Comparison of ENCODE assay signal across 8 mouse cellular contexts in the genomic region with DNA sequence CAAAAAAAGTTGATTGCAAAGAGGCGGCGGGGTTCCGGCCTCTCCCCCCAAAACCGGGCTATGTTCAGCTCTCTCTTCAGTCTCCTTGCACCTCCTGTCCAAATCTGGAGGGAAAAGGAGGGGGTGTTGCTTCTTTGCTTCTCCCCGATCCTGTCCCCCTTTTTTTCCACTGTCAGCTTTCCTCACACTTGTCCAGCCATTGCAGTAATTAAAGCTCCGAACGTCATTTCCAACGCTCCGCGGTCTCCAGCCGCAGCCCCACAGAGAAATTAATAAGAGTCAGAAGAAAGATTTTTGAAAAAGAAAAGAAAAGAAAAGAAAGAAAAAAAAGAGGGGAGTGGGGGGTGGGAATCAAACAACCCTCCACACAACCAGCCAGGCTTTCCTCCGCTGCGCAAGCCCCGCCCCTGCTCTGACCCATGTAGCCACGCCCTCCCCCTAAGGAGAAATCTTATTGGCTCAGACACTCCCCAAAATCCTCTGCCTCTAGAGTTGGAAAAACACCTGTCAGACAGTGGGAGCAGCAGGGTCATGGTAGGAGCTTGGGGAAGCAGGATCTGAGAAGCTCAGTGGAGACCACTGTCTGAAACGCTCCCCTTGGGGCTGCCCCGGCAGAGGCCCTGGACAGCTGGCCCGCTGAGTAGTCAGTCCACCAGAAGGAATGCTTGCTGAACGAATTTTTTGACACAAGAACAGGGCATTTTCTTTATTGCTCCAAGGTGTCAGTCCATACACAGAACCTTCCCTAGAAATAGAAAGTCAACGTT. TPM values are rescaled to one million over a fixed set of nuclear protein-coding genes. Genes with fewer than 3 reads are reported as not detected.
DNase-seq lines count a peak whose midpoint lies in the region; ATAC-seq and TF ChIP-seq lines count a peak whose summit lies in the region.

No protein-coding gene starts in this region.

- H3K36me3 ChIP-seq in embryonic facial prominence, embryonic 14.5 days (ENCODE audit: control insufficient read depth, insufficient read depth, low read length), result no peaks in the 10 kb centered on the region
- H3K36me3 ChIP-seq in lung, embryonic 14.5 days (ENCODE audit: insufficient read depth), result no peaks in the 10 kb centered on the region

- H3K27me3 ChIP-seq in embryonic facial prominence, embryonic 14.5 days (replicated peaks; ENCODE audit: control insufficient read depth, insufficient read depth, low read length), result peaks cover 50% of the 10 kb centered on the region
- H3K27me3 ChIP-seq in lung, embryonic 14.5 days (ENCODE audit: insufficient read depth, low read length), result peaks cover 38% of the 10 kb centered on the region

- no peaks in the 10 kb centered on the region for H3K9me3 ChIP-seq in embryonic facial prominence, embryonic 14.5 days (ENCODE audit: control insufficient read depth, low read length)
- no peaks in the 10 kb centered on the region for H3K9me3 ChIP-seq in lung, embryonic 14.5 days (ENCODE audit: low read depth, low read length)

- peak overlapping the region; percentile 99 for H3K4me2 ChIP-seq in embryonic facial prominence, embryonic 14.5 days (ENCODE audit: low read depth, low read length)
- H3K4me2 ChIP-seq in lung, embryonic 14.5 days, result peak overlapping the region; percentile 100

- peak; percentile 28 for DNase-seq in urinary bladder, postnatal 25 days (ENCODE audit: low spot score)
- no peak for DNase-seq in urinary bladder, postnatal 4 days (ENCODE audit: low spot score in 2 of 2)
- DNase-seq in embryonic facial prominence, embryonic 14.5 days (ENCODE audit: low spot score), result peak; percentile 74
- DNase-seq in layer of hippocampus, adult 9-11 months, result peak; percentile 23
- peak; percentile 65 for DNase-seq in lung, embryonic 14.5 days
- peak; percentile 73 for DNase-seq in retina, postnatal 1 day
- no peak for DNase-seq in spleen, postnatal 14 days (ENCODE audit: low spot score in 2 of 2)

- peak overlapping the region; percentile 60; the same call in 1 of the 2 replicates for H3K9ac ChIP-seq in embryonic facial prominence, embryonic 14.5 days (ENCODE audit: low read depth, low read length)
- peak overlapping the region; percentile 48; the same call in 1 of the 2 replicates for H3K9ac ChIP-seq in lung, embryonic 14.5 days

- 4% methylated on average over 19 of the region's 20 CpGs for WGBS in embryonic facial prominence, embryonic 14.5 days
- 2% methylated on average over 20 of the region's 20 CpGs for WGBS in lung, embryonic 14.5 days

- peak; percentile 77 for ATAC-seq in embryonic facial prominence, embryonic 14.5 days (ENCODE audit: low read depth)
- ATAC-seq in hematopoietic stem cell, adult 5-6 weeks (replicated peaks in 1 of 2; ENCODE audit: insufficient read depth in 1 of 2, low FRiP score in 2 of 2, low TSS enrichment in 1 of 2, low read depth in 1 of 2, poor library complexity in 2 of 2, severe bottlenecking in 2 of 2), result peak; percentile 51 to 60; a peak in 3 of 4 replicates
- ATAC-seq in lung, embryonic 14.5 days (ENCODE audit: insufficient read depth), result peak; percentile 68

- no peak for TF ChIP-seq CTCF in lung, embryonic 14.5 days (IDR thresholded peaks at IDR 0.05; ENCODE audit: low read depth)

- H3K4me1 ChIP-seq in embryonic facial prominence, embryonic 14.5 days (ENCODE audit: control insufficient read depth, insufficient read depth, low read length), result 0 out of 2 replicates have a peak, but pooled peaks cover 6% of the 10 kb centered on the region
- H3K4me1 ChIP-seq in lung, embryonic 14.5 days (ENCODE audit: insufficient read depth), result peaks cover 5% of the 10 kb centered on the region; the same call in 1 of the 2 replicates

- H3K27ac ChIP-seq in embryonic facial prominence, embryonic 14.5 days (replicated peaks; ENCODE audit: low read depth, low read length), result no peak overlapping the region
- H3K27ac ChIP-seq in lung, embryonic 14.5 days (ENCODE audit: low read depth), result no peak overlapping the region

- H3K4me3 ChIP-seq in embryonic facial prominence, embryonic 14.5 days (ENCODE audit: low read depth, low read length), result peak overlapping the region; percentile 63
- peak overlapping the region; percentile 60 for H3K4me3 ChIP-seq in lung, embryonic 14.5 days (ENCODE audit: low read depth, low read length)

RNA-seq across cellular contexts. Expression of gene Erbb4, which starts 0.5 kb away (rescaled TPM):
- 1.3 and 2.2 TPM in 2 replicates for polyA plus RNA-seq in embryonic facial prominence, embryonic 14.5 days (2014; fragmentation: Nextera tagmentation; extraction: Ambion mirVana)
- total RNA-seq in hematopoietic stem cell, adult 5-6 weeks (2017), result not detected in 2 replicates
- 1.3 and 1.6 TPM in 2 replicates for polyA plus RNA-seq in lung, embryonic 14.5 days (2014; fragmentation: Nextera tagmentation; extraction: Ambion mirVana)

Comparison
In these comparisons a context has a peak if more than half of its experiments do, and no peak if none do; other contexts are left out.
1. DNase-seq: peak in urinary bladder, postnatal 25 days (single experiment), embryonic facial prominence, embryonic 14.5 days (single experiment), layer of hippocampus, adult 9-11 months (single experiment), lung, embryonic 14.5 days (single experiment) and retina, postnatal 1 day (single experiment); none in urinary bladder, postnatal 4 days (0 of 2) and spleen, postnatal 14 days (0 of 2).
2. Peak in every context shown above with its lines, with median percentiles within 50 percentile points of each other: ATAC-seq.